ENCODE assay signal across 24 mouse cellular contexts in the genomic region with DNA sequence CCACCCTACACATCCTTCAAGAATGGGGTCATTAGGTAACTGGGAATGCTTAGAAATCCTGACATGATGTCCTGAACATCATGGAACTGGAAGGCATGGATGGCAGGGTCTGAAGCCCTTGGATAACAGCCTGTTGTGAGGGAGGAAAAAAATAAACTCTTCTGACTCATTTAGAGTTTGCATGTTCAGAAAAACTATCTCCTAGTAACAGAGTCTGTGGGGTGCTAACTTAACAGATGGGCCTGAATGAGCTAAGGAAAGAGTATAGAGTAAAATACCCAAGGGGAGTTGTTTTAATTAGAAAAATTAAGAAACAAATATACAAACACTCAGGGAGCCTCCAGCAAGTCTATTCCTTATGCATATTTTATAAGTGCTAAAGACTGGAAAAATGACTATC.
"Had no signal": no experiment of that assay in that cellular context is flagged by ENCODE, and none has a peak within 500 bp of the region (broad histone marks: within the 10 kb centered on the region; RNA-seq: fewer than 3 reads in every experiment).

No protein-coding gene starts in this region.

- H3K9ac ChIP-seq: kidney, embryonic 15.5 days; limb, embryonic 12.5 days; limb, embryonic 15.5 days; liver, embryonic 14.5 days; liver, postnatal 0 days; lung, embryonic 14.5 days; midbrain, embryonic 12.5 days; midbrain, embryonic 15.5 days; neural tube, embryonic 12.5 days; neural tube, embryonic 15.5 days had no signal

- H3K9me3 ChIP-seq: kidney, embryonic 15.5 days; limb, embryonic 12.5 days; limb, embryonic 15.5 days; midbrain, embryonic 12.5 days; midbrain, embryonic 15.5 days; neural tube, embryonic 12.5 days; neural tube, embryonic 15.5 days had no signal

- H3K27ac ChIP-seq: kidney, embryonic 15.5 days; limb, embryonic 12.5 days; limb, embryonic 15.5 days; liver, embryonic 14.5 days; macrophage; midbrain, embryonic 12.5 days; midbrain, embryonic 15.5 days; neural tube, embryonic 12.5 days; neural tube, embryonic 15.5 days; stomach, postnatal 0 days had no signal

- H3K4me3 ChIP-seq: kidney, embryonic 15.5 days; limb, embryonic 12.5 days; limb, embryonic 15.5 days; midbrain, embryonic 12.5 days; midbrain, embryonic 15.5 days; neural tube, embryonic 12.5 days; neural tube, embryonic 15.5 days had no signal

- H3K4me1 ChIP-seq: limb, embryonic 12.5 days; limb, embryonic 15.5 days; midbrain, embryonic 15.5 days; neural tube, embryonic 12.5 days; neural tube, embryonic 15.5 days had no signal

- ATAC-seq: liver, postnatal 0 days; lung, postnatal 0 days; midbrain, embryonic 15.5 days had no signal

- H3K27me3 ChIP-seq: kidney, embryonic 15.5 days; limb, embryonic 12.5 days; limb, embryonic 15.5 days; midbrain, embryonic 15.5 days; neural tube, embryonic 12.5 days; neural tube, embryonic 15.5 days had no signal

- H3K36me3 ChIP-seq: kidney, embryonic 15.5 days; limb, embryonic 12.5 days; limb, embryonic 15.5 days; midbrain, embryonic 12.5 days; midbrain, embryonic 15.5 days; neural tube, embryonic 12.5 days; neural tube, embryonic 15.5 days had no signal

- DNase-seq: kidney, adult 11 months; kidney, adult 8-10 months; kidney, postnatal 10 days; kidney, postnatal 36 days; layer of hippocampus, postnatal 36 days; left cerebral cortex, postnatal 4 days; liver, postnatal 0 days; lung, embryonic 14.5 days; right cerebral cortex, adult 18-20 months; right cerebral cortex, postnatal 14 days; right cerebral cortex, postnatal 4 days; thymus, postnatal 25 days had no signal

- H3K4me2 ChIP-seq: kidney, embryonic 15.5 days; limb, embryonic 12.5 days; limb, embryonic 15.5 days; liver, embryonic 11.5 days; lung, embryonic 14.5 days; midbrain, embryonic 12.5 days; midbrain, embryonic 15.5 days; neural tube, embryonic 12.5 days; neural tube, embryonic 15.5 days had no signal
